Mouse (Mus musculus): ENCODE data around the gene Mrgpra4. TPM values are rescaled to one million over a fixed set of nuclear protein-coding genes. Genes with fewer than 3 reads are reported as not detected.

The Mrgpra4 gene
- polyA plus RNA-seq (2017; shearing (Covaris generic)): not detected

GRCm38 (mm10) chr7:47981995-47982394 is at the start of gene Mrgpra4:
Gene Mrgpra4 (minus strand): TSS chr7:47982095.

GRCm38 (mm10) chr7:48027497-48027896 is 45.6 kb upstream of the Mrgpra4 start, which contains the start of gene Mrgprx1:
Gene Mrgprx1 (minus strand): TSS chr7:48027597.

Other genes with a start within 250 kb of the Mrgpra4 start
- not detected for gene Mrgprx1, start 45.5 kb upstream of the Mrgpra4 start, polyA plus RNA-seq (2017; shearing (Covaris generic))
- gene Mrgprb5, start 186.9 kb upstream of the Mrgpra4 start, polyA plus RNA-seq (2017; shearing (Covaris generic)): not detected
- not detected for gene Mrgprb4, start 217.2 kb upstream of the Mrgpra4 start, polyA plus RNA-seq (2017; shearing (Covaris generic))